In genomic region chr14:25707691-25708181, GRCm38 (mm10) we compare ENCODE assay signal across 8 mouse cellular contexts. TPM values are rescaled to one million over a fixed set of nuclear protein-coding genes. Genes with fewer than 3 reads are reported as not detected.
DNase-seq lines count a peak whose midpoint lies in the region; ATAC-seq and TF ChIP-seq lines count a peak whose summit lies in the region.

No protein-coding gene starts in this region.

- no peak overlapping the region for H3K4me2 ChIP-seq in forebrain, postnatal 0 days (ENCODE audit: low read depth)
- no peak overlapping the region for H3K4me2 ChIP-seq in forebrain, embryonic 11.5 days (ENCODE audit: low read depth, low read length, severe bottlenecking)
- no peak overlapping the region for H3K4me2 ChIP-seq in embryonic facial prominence, embryonic 14.5 days (ENCODE audit: low read depth, low read length)

- no peaks in the 10 kb centered on the region for H3K4me1 ChIP-seq in forebrain, postnatal 0 days (ENCODE audit: insufficient read depth)
- H3K4me1 ChIP-seq in forebrain, embryonic 11.5 days (replicated peaks; ENCODE audit: control insufficient read depth, insufficient read depth, low read length): 0 out of 2 replicates have a peak, but pooled peaks cover 2% of the 10 kb centered on the region
- H3K4me1 ChIP-seq in embryonic facial prominence, embryonic 14.5 days (ENCODE audit: control insufficient read depth, insufficient read depth, low read length): peaks cover 25% of the 10 kb centered on the region

- intact Hi-C loops in heart, postnatal 25 days (cut with DNase I): loop anchor here (1.0 kb wide), 1 partner anchor 93 kb away; no protein-coding TSS in a partner anchor
- intact Hi-C loops in left cerebral cortex, postnatal 10 days (cut with DNase I): no loop called here

- DNase-seq in forebrain, postnatal 0 days: peak; percentile 84
- no peak for DNase-seq in forebrain, embryonic 11.5 days (ENCODE audit: low spot score)
- peak; percentile 65 for DNase-seq in Muller cell, postnatal 12 days (ENCODE audit: inconsistent ontology term)
- peak; percentile 87 for DNase-seq in embryonic facial prominence, embryonic 14.5 days (ENCODE audit: low spot score)
- peak; percentile 47 for DNase-seq in heart, postnatal 25 days (ENCODE audit: low spot score)
- peak; percentile 77 to 82 for DNase-seq in left cerebral cortex, postnatal 10 days (ENCODE audit: extremely low spot score in 1 of 2, low spot score in 2 of 2)

- H3K36me3 ChIP-seq in forebrain, postnatal 0 days (ENCODE audit: insufficient read depth): no peaks in the 10 kb centered on the region
- H3K36me3 ChIP-seq in forebrain, embryonic 11.5 days (ENCODE audit: control insufficient read depth, insufficient read depth, low read length): no peaks in the 10 kb centered on the region
- H3K36me3 ChIP-seq in embryonic facial prominence, embryonic 14.5 days (ENCODE audit: control insufficient read depth, insufficient read depth, low read length): peaks cover 4% of the 10 kb centered on the region; the same call in 1 of the 2 replicates

- peak; percentile 96 for TF ChIP-seq CTCF in forebrain, postnatal 0 days (IDR thresholded peaks at IDR 0.05; ENCODE audit: low read depth)

- H3K27me3 ChIP-seq in forebrain, postnatal 0 days (ENCODE audit: insufficient read depth, low read length): no peaks in the 10 kb centered on the region
- H3K27me3 ChIP-seq in forebrain, embryonic 11.5 days (ENCODE audit: control insufficient read depth, insufficient read depth, low read length): no peaks in the 10 kb centered on the region
- no peaks in the 10 kb centered on the region for H3K27me3 ChIP-seq in embryonic facial prominence, embryonic 14.5 days (replicated peaks; ENCODE audit: control insufficient read depth, insufficient read depth, low read length)

- ATAC-seq in forebrain, postnatal 0 days: peak; percentile 79
- ATAC-seq in forebrain, embryonic 11.5 days (replicated peaks; ENCODE audit: low FRiP score): no peak
- no peak for ATAC-seq in embryonic facial prominence, embryonic 14.5 days (ENCODE audit: low read depth)
- ATAC-seq in neutrophil, adult 5-6 weeks (ENCODE audit: extremely low read depth, insufficient number of reproducible peaks, low FRiP score, poor library complexity, severe bottlenecking): peak; percentile 30; the same call in 1 of the 2 replicates
- no peak for ATAC-seq in activated CD4-positive, CD25-positive, alpha-beta regulatory T cell, adult 4 months

- H3K27ac ChIP-seq in forebrain, postnatal 0 days (ENCODE audit: low read depth, low read length): no peak overlapping the region
- no peak overlapping the region for H3K27ac ChIP-seq in forebrain, embryonic 11.5 days (ENCODE audit: low read depth, low read length)
- peak overlapping the region; percentile 53 for H3K27ac ChIP-seq in embryonic facial prominence, embryonic 14.5 days (replicated peaks; ENCODE audit: low read depth, low read length)

- 62% methylated on average over 5 of the region's 5 CpGs for WGBS in forebrain, postnatal 0 days
- WGBS in forebrain, embryonic 11.5 days: 71% methylated on average over 5 of the region's 5 CpGs
- 32% methylated on average over 5 of the region's 5 CpGs for WGBS in embryonic facial prominence, embryonic 14.5 days

- H3K9ac ChIP-seq in forebrain, postnatal 0 days: no peak overlapping the region
- H3K9ac ChIP-seq in forebrain, embryonic 11.5 days (ENCODE audit: low read length): no peak overlapping the region
- H3K9ac ChIP-seq in embryonic facial prominence, embryonic 14.5 days (ENCODE audit: low read depth, low read length): no peak overlapping the region

- no peaks in the 10 kb centered on the region for H3K9me3 ChIP-seq in forebrain, postnatal 0 days (ENCODE audit: low read length)
- H3K9me3 ChIP-seq in forebrain, embryonic 11.5 days (ENCODE audit: control insufficient read depth, low read length): no peaks in the 10 kb centered on the region
- H3K9me3 ChIP-seq in embryonic facial prominence, embryonic 14.5 days (ENCODE audit: control insufficient read depth, low read length): no peaks in the 10 kb centered on the region

- no peak overlapping the region for H3K4me3 ChIP-seq in forebrain, postnatal 0 days (ENCODE audit: low read depth, low read length)
- H3K4me3 ChIP-seq in forebrain, embryonic 11.5 days (ENCODE audit: low read depth, low read length): no peak overlapping the region
- no peak overlapping the region for H3K4me3 ChIP-seq in embryonic facial prominence, embryonic 14.5 days (ENCODE audit: low read depth, low read length)

RNA-seq across cellular contexts. Expression of gene Ppif, which starts 13.8 kb away (rescaled TPM):
- total RNA-seq in forebrain, postnatal 0 days (2014; rRNA removed): 33.3 and 39.7 TPM in 2 replicates
- 35.0 and 35.3 TPM in 2 replicates for polyA plus RNA-seq in forebrain, postnatal 0 days (2015; fragmentation: Nextera tagmentation; extraction: Ambion mirVana)
- 34.8 and 38.4 TPM in 2 replicates for polyA plus RNA-seq in forebrain, embryonic 11.5 days (2014; fragmentation: Nextera tagmentation; extraction: Ambion mirVana)
- 27.3 and 28.4 TPM in 2 replicates for polyA plus RNA-seq in embryonic facial prominence, embryonic 14.5 days (2014; fragmentation: Nextera tagmentation; extraction: Ambion mirVana)
- 100 to 1,000 TPM; 277 to 296 TPM for total RNA-seq in heart, postnatal 25 days (2021)
- total RNA-seq in left cerebral cortex, postnatal 10 days (2021): 10 to 100 TPM; 21.1 to 22.0 TPM
- 10.2 and 11.5 TPM in 2 replicates for total RNA-seq in neutrophil, adult 5-6 weeks (2017)
- 10 to 100 TPM; 23.8 to 28.5 TPM for polyA plus RNA-seq in activated CD4-positive, CD25-positive, alpha-beta regulatory T cell, adult 4 months (2017; shearing (Covaris generic))

Comparison
In these comparisons a context has a peak if more than half of its experiments do, and no peak if none do; other contexts are left out.
1. ATAC-seq: peak in forebrain, postnatal 0 days (single experiment) and neutrophil, adult 5-6 weeks (single experiment); none in forebrain, embryonic 11.5 days (single experiment), embryonic facial prominence, embryonic 14.5 days (single experiment) and activated CD4-positive, CD25-positive, alpha-beta regulatory T cell, adult 4 months (single experiment).